Mouse (Mus musculus): ENCODE results near the gene Myb.

Myb gene

DNA sequence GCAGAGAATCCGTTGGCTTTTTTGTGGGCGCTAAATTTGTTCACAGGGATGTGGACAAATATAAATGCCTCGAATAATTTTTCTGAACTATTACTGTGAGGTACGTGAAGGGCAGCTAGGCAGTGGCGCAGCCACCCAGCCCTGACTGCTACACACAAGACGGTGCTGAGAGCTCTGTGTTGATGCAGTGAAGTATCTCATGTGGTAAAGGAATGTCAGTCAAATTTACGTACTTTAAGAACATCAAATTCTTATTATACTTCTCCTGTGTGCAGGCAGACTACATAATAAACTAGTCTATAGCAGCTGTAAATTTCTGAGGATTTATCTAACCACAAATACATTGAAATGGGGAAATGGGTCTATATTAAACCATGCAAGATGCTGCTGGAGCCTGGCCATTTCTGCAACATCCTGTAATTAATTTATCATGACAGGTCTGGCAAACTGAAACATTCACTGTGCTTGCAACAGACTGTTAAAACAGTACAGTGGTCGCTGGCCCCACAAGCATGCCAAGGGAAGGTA is 77.3 kb downstream of the Myb start:
- no peak for DNase-seq (ENCODE audit: low spot score in 2 of 2)

GRCm38 (mm10) chr10:21082447-21082846 is 78.3 kb downstream of the Myb start:
- no peak for DNase-seq (ENCODE audit: low spot score in 2 of 2)

GRCm38 (mm10) chr10:21077151-21077719 is 83.5 kb downstream of the Myb start:
- no peak for DNase-seq (ENCODE audit: low spot score in 2 of 2)

- DNase-seq (ENCODE audit: low spot score in 2 of 2), result no peak
Observed at GRCm38 (mm10) chr10:21076731-21077130, 84.1 kb downstream of the Myb start.

DNA sequence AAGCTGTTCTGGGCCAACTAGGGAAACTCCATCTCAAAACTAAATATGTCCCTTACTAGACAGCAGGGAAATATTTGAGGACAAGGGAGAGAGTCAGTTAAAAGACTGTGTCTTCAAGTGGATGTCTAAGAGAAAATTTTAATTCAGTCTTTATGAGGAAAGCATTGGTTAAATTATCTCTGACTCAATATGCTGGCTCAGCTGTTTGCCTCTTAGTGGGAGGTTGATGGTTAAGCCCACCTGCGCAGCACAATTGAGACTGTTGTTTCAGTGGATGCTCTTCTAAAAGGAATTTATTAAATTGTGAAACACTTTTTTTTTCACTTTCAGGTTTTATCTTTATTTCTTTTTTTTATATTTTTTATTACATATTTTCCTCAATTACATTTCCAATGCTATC is 84.6 kb downstream of the Myb start:
- DNase-seq (ENCODE audit: low spot score in 2 of 2), result no peak
